Mouse (Mus musculus): ENCODE results near the gene A630001G21Rik. TPM values are rescaled to one million over a fixed set of nuclear protein-coding genes. Genes with fewer than 3 reads are reported as not detected.

The A630001G21Rik gene
- polyA plus RNA-seq, 1 experiment = 28.4 TPM

DNA sequence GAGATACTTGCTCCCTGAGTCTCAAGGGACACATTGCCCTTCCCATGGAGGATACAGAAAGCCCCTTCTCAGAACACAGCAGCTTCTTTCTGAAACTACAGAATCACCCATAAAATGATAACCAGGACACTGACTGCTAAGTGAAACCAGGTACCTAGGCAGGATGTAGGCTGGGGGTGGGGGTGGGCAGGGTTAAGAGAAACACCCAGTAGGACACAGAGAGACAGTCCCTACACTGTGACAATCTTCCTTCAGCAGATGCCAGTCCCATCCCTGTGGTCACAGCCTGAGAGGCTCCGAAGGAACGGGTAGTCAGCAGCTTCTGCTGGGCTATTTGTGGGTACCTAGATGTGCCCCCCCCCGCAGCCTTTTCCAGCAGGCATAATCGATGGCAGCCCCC is 27.8 kb downstream of the A630001G21Rik start:
- no peaks in the 10 kb centered on the region for H3K27me3 ChIP-seq (ENCODE audit: control insufficient read depth, insufficient read depth, low read length)
- peak overlapping the region; percentile 81 for H3K27ac ChIP-seq (ENCODE audit: insufficient read depth, low read length)
- H3K4me1 ChIP-seq (ENCODE audit: control insufficient read depth, insufficient read depth, insufficient read length) = peaks cover 18% of the 10 kb centered on the region; the same call in 1 of the 2 replicates
- H3K4me3 ChIP-seq (ENCODE audit: extremely low read depth, insufficient read depth, insufficient read length) = no peak overlapping the region
- no peaks in the 10 kb centered on the region for H3K36me3 ChIP-seq (ENCODE audit: control insufficient read depth, insufficient read depth, low read length)
- WGBS = 45% methylated on average over 4 of the region's 4 CpGs
- DNase-seq (ENCODE audit: low read depth in 1 of 2, low spot score in 2 of 2) = no peak
- no peak for TF ChIP-seq CTCF (IDR thresholded peaks at IDR 0.05; ENCODE audit: extremely low read depth, insufficient read depth, insufficient read length, insufficient replicate concordance)
- TF ChIP-seq POLR2A (IDR thresholded peaks at IDR 0.05; ENCODE audit: low read depth, low read length) = no peak

GRCm38 (mm10) chr1:85749829-85750228 is 28.6 kb downstream of the A630001G21Rik start:
- Histone ChIP-seq H3K36me3 (ENCODE audit: control insufficient read depth, insufficient read depth, low read length) (no peaks in the 10 kb centered on the region), H3K27me3 (ENCODE audit: control insufficient read depth, insufficient read depth, low read length) (no peaks in the 10 kb centered on the region), H3K27ac (ENCODE audit: insufficient read depth, low read length) (peak overlapping the region; percentile 71; the same call in 1 of the 2 replicates), H3K4me1 (ENCODE audit: control insufficient read depth, insufficient read depth, insufficient read length) (peaks cover 18% of the 10 kb centered on the region; the same call in 1 of the 2 replicates), H3K4me3 (ENCODE audit: extremely low read depth, insufficient read depth, insufficient read length) (no peak overlapping the region)
- 93% methylated on average over 2 of the region's 2 CpGs for WGBS
- TF ChIP-seq CTCF (IDR thresholded peaks at IDR 0.05; ENCODE audit: extremely low read depth, insufficient read depth, insufficient read length, insufficient replicate concordance) = no peak
- TF ChIP-seq POLR2A (IDR thresholded peaks at IDR 0.05; ENCODE audit: low read depth, low read length) = no peak
- no peak for DNase-seq (ENCODE audit: low read depth in 1 of 2, low spot score in 2 of 2)

DNA sequence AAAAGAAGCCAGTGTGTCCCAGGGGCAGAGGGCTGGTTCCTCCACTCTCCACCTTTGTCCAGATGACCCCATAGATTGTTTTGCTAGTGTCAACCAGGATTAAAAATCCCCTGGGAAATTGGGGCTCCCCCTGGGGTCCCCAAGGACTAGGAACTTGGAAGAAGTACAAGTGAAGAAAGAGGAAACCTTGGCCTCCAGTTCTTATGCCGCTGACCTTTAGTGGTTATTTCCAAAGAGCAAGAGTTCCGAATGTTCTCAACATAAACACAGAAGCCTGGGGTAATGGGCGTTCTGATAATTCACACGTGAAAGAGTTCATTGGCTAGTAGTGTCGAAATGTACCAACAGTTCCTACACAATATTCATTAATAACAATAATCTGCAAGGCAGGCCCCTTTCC is 31.9 kb downstream of the A630001G21Rik start:
- 92% methylated on average over 5 of the region's 5 CpGs for WGBS
- no peak for DNase-seq (ENCODE audit: low read depth in 1 of 2, low spot score in 2 of 2)
- no peaks in the 10 kb centered on the region for H3K36me3 ChIP-seq (ENCODE audit: control insufficient read depth, insufficient read depth, low read length)
- no peak overlapping the region for H3K4me3 ChIP-seq (ENCODE audit: extremely low read depth, insufficient read depth, insufficient read length)
- H3K27ac ChIP-seq (ENCODE audit: insufficient read depth, low read length) = no peak overlapping the region
- TF ChIP-seq POLR2A (IDR thresholded peaks at IDR 0.05; ENCODE audit: low read depth, low read length) = no peak
- TF ChIP-seq CTCF (IDR thresholded peaks at IDR 0.05; ENCODE audit: extremely low read depth, insufficient read depth, insufficient read length, insufficient replicate concordance) = no peak
- H3K4me1 ChIP-seq (ENCODE audit: control insufficient read depth, insufficient read depth, insufficient read length) = peaks cover 11% of the 10 kb centered on the region; the same call in 1 of the 2 replicates
- H3K27me3 ChIP-seq (ENCODE audit: control insufficient read depth, insufficient read depth, low read length) = no peaks in the 10 kb centered on the region

DNA sequence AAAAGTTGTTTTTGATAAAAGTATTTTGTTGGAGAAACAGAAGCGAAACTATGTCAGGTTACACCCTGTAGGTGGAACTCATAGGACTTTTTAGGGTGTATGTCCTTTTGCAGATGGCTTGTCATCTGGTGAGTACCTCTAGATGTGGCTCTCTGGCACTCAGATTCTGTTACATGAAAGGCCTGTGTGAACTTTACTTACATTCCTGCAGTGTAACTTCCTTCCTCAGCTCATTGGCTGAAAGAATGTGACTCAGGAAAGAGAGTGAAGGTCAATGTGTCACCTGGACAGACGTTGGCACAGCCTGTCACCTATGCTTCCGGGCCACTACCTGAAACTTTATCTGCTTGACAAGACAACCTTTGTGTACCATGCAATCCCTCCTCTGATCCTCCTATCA is 33.9 kb downstream of the A630001G21Rik start:
- 75% methylated on average over 3 of the region's 3 CpGs for WGBS
- Histone ChIP-seq H3K4me3 (ENCODE audit: extremely low read depth, insufficient read depth, insufficient read length) (no peak overlapping the region), H3K36me3 (ENCODE audit: control insufficient read depth, insufficient read depth, low read length) (no peaks in the 10 kb centered on the region), H3K27me3 (ENCODE audit: control insufficient read depth, insufficient read depth, low read length) (no peaks in the 10 kb centered on the region), H3K4me1 (ENCODE audit: control insufficient read depth, insufficient read depth, insufficient read length) (peaks cover 3% of the 10 kb centered on the region; the same call in 1 of the 2 replicates), H3K27ac (ENCODE audit: insufficient read depth, low read length) (no peak overlapping the region)
- TF ChIP-seq CTCF (IDR thresholded peaks at IDR 0.05; ENCODE audit: extremely low read depth, insufficient read depth, insufficient read length, insufficient replicate concordance) (no peak), POLR2A (IDR thresholded peaks at IDR 0.05; ENCODE audit: low read depth, low read length) (no peak)
- DNase-seq (ENCODE audit: low read depth in 1 of 2, low spot score in 2 of 2) = no peak

DNA sequence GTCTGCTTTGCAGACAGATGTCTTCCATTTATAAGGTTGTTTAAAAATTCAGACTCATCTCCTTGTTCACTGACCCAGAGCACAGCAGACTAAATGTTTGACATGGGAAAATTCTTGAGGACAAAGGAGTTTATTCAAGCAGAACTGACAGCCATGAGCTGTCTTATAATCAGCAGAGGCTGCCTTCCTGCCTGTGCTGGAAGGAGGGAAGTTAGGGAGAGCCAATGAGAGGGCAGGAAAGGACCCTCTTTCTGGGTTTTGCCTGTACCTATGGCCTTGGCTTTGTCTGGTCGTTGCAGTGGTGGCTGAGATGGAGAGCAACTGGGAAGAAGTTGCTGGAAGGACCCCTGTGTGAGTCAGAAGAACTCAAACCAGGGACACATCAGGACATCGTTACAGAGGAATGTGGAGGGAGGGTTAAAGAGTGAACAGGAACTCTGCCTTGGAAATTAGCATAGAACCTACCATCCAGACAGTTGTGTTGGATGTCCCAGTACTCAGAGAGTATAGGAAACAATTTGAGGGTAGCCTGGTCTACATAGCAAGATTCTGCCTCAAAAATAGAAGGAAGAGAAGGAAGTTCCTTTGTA is 35.4 kb downstream of the A630001G21Rik start:
- no peaks in the 10 kb centered on the region for H3K36me3 ChIP-seq (ENCODE audit: control insufficient read depth, insufficient read depth, low read length)
- no peak for DNase-seq (ENCODE audit: low read depth in 1 of 2, low spot score in 2 of 2)
- no peak for TF ChIP-seq POLR2A (IDR thresholded peaks at IDR 0.05; ENCODE audit: low read depth, low read length)
- no peak for TF ChIP-seq CTCF (IDR thresholded peaks at IDR 0.05; ENCODE audit: extremely low read depth, insufficient read depth, insufficient read length, insufficient replicate concordance)
- WGBS = 54% methylated on average over 2 of the region's 2 CpGs
- H3K27ac ChIP-seq (ENCODE audit: insufficient read depth, low read length) = no peak overlapping the region
- H3K4me3 ChIP-seq (ENCODE audit: extremely low read depth, insufficient read depth, insufficient read length) = no peak overlapping the region
- no peaks in the 10 kb centered on the region for H3K27me3 ChIP-seq (ENCODE audit: control insufficient read depth, insufficient read depth, low read length)
- H3K4me1 ChIP-seq (ENCODE audit: control insufficient read depth, insufficient read depth, insufficient read length) = 0 out of 2 replicates have a peak, but pooled peaks cover 3% of the 10 kb centered on the region

DNA sequence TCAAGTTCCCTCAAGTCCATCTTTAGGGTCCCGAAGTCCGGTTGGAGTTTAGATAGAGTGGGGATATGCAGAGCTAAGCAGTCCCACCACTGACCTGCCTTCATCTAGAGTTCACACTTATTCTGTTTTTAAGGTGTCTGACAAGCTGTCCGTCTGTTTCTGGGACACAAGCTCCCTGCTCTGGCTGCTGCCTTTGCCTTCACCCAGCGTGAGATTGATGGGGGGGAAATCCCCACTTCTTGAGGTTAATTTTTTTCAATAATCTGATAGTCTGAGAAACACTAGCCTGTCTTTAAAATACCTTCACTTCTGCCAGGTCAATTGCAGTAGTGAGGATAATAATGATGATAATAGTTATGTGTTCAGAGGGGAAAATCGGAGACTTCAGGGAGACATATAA is 36.1 kb downstream of the A630001G21Rik start:
- 66% methylated on average over 5 of the region's 5 CpGs for WGBS
- H3K27me3 ChIP-seq (ENCODE audit: control insufficient read depth, insufficient read depth, low read length) = no peaks in the 10 kb centered on the region
- no peak for DNase-seq (ENCODE audit: low read depth in 1 of 2, low spot score in 2 of 2)
- no peak overlapping the region for H3K27ac ChIP-seq (ENCODE audit: insufficient read depth, low read length)
- 0 out of 2 replicates have a peak, but pooled peaks cover 3% of the 10 kb centered on the region for H3K4me1 ChIP-seq (ENCODE audit: control insufficient read depth, insufficient read depth, insufficient read length)
- H3K36me3 ChIP-seq (ENCODE audit: control insufficient read depth, insufficient read depth, low read length) = no peaks in the 10 kb centered on the region
- TF ChIP-seq CTCF (IDR thresholded peaks at IDR 0.05; ENCODE audit: extremely low read depth, insufficient read depth, insufficient read length, insufficient replicate concordance) (no peak), POLR2A (IDR thresholded peaks at IDR 0.05; ENCODE audit: low read depth, low read length) (no peak)
- H3K4me3 ChIP-seq (ENCODE audit: extremely low read depth, insufficient read depth, insufficient read length) = no peak overlapping the region

GRCm38 (mm10) chr1:85740923-85741322 is 37.5 kb downstream of the A630001G21Rik start:
- no peak for DNase-seq (ENCODE audit: low read depth in 1 of 2, low spot score in 2 of 2)
- Histone ChIP-seq H3K27ac (ENCODE audit: insufficient read depth, low read length) (no peak overlapping the region), H3K4me1 (ENCODE audit: control insufficient read depth, insufficient read depth, insufficient read length) (0 out of 2 replicates have a peak, but pooled peaks cover 3% of the 10 kb centered on the region), H3K27me3 (ENCODE audit: control insufficient read depth, insufficient read depth, low read length) (no peaks in the 10 kb centered on the region), H3K36me3 (ENCODE audit: control insufficient read depth, insufficient read depth, low read length) (no peaks in the 10 kb centered on the region), H3K4me3 (ENCODE audit: extremely low read depth, insufficient read depth, insufficient read length) (no peak overlapping the region)
- TF ChIP-seq CTCF (IDR thresholded peaks at IDR 0.05; ENCODE audit: extremely low read depth, insufficient read depth, insufficient read length, insufficient replicate concordance) = no peak
- 94% methylated on average over 6 of the region's 6 CpGs for WGBS

All from spleen, adult 2 months (tissue).